Mouse (Mus musculus) lung, postnatal 36 days (tissue): Measurements from ENCODE around the gene Etfa.

Experiments used
- DNase-seq: peaks from one replicate; pipeline ENCODE4 v3.0.0; 2022; ENCODE audit warnings: mixed read lengths

Gene Etfa

GRCm38 (mm10) chr9:55423451-55424424 lies 88.3 kb downstream of the Etfa start:
- DNase-seq, result no peak

GRCm38 (mm10) chr9:55421786-55422185 lies 90.3 kb downstream of the Etfa start:
- no peak for DNase-seq

GRCm38 (mm10) chr9:55411154-55411553 lies 100.9 kb downstream of the Etfa start:
- no peak for DNase-seq

GRCm38 (mm10) chr9:55410430-55410829 lies 101.6 kb downstream of the Etfa start:
- DNase-seq, result no peak

- no peak for DNase-seq
Observed at GRCm38 (mm10) chr9:55409833-55410232, 102.2 kb downstream of the Etfa start.

- no peak for DNase-seq
Observed at GRCm38 (mm10) chr9:55408851-55409250, 103.2 kb downstream of the Etfa start.

GRCm38 (mm10) chr9:55406773-55407172 lies 105.3 kb downstream of the Etfa start:
- no peak for DNase-seq

GRCm38 (mm10) chr9:55404976-55405702 lies 106.9 kb downstream of the Etfa start:
- no peak for DNase-seq
